Mouse (Mus musculus) embryonic facial prominence, embryonic 15.5 days (tissue): ENCODE measurements around the gene Pigz. TPM values are rescaled to one million over a fixed set of nuclear protein-coding genes. Genes with fewer than 3 reads are reported as not detected.

ENCODE experiments used
- ATAC-seq: fragments of 200-750 bp; cut with Nextera tagmentation; 2 replicates; pipeline ENCODE4 v1.8.0; 2017; ENCODE audit warnings: low read depth, moderate TSS enrichment; ENCODE audit not compliant: insufficient number of reproducible peaks, low FRiP score, low TSS enrichment
- H3K27ac ChIP-seq: fragments of 300-500 bp; sonication (generic); replicated peaks from 2 replicates; pipeline ENCODE4 v1.5.1; 2015; ENCODE audit warnings: mild to moderate bottlenecking, inconsistent platforms
- H3K27me3 ChIP-seq: fragments of 300-500 bp; sonication (generic); 2 replicates; pipeline ENCODE4 v1.6.1; 2015; ENCODE audit warnings: inconsistent platforms
- H3K36me3 ChIP-seq: fragments of 300-500 bp; sonication (generic); 2 replicates; pipeline ENCODE4 v1.6.1; 2015; ENCODE audit warnings: mild to moderate bottlenecking, inconsistent platforms
- H3K4me1 ChIP-seq: fragments of 300-500 bp; sonication (generic); 2 replicates; pipeline ENCODE4 v1.6.1; 2015; ENCODE audit warnings: inconsistent platforms
- H3K4me2 ChIP-seq: fragments of 300-500 bp; sonication (generic); replicated peaks from 2 replicates; pipeline ENCODE4 v1.6.1; 2015; ENCODE audit warnings: mild to moderate bottlenecking, inconsistent platforms
- H3K4me3 ChIP-seq: fragments of 300-500 bp; sonication (generic); replicated peaks from 2 replicates; pipeline ENCODE4 v1.5.1; 2015; ENCODE audit warnings: mild to moderate bottlenecking, inconsistent platforms
- H3K9ac ChIP-seq: fragments of 300-500 bp; sonication (generic); 2 replicates; pipeline ENCODE4 v1.6.1; 2015; ENCODE audit warnings: inconsistent platforms
- H3K9me3 ChIP-seq: fragments of 300-500 bp; sonication (generic); replicated peaks from 2 replicates; pipeline ENCODE4 v1.6.1; 2016; ENCODE audit warnings: inconsistent platforms
- WGBS: fragments of 180-500 bp; shearing (Covaris S2); methylation state at CpG from one replicate; pipeline ENCODE4 v1.1.7; 2015; 5-methylcytosine and 5-hydroxymethylcytosine counted together
- polyA plus RNA-seq: library from polyadenylated mRNA; unstranded; fragments of >200 nt; fragmentation: Nextera tagmentation; extraction: Ambion mirVana; gene quantifications from 2 replicates; pipeline ENCODE4 v1.2.1, GENCODE M21; 2015

The Pigz gene
- polyA plus RNA-seq, 1 experiment from 2014 or later = 1.4 TPM

DNA sequence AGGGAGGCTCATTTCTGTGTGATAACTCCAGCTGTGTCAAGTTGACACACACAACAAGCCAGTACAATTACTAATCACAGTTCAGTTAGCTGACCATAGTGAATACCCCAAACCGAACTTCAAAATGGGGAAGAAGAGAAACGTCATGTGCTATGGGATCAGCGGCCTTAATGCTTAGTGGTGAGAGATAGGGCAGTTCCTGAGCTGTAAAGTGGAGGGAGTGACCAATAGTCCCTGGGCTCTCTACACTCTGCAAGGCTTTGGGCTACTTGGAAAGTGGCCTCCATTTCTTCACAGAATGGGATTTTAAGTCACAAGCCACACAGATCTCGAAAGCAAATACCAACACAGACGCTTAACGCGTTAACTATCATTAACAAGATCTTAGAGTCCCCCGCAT is 13.7 kb downstream of the Pigz start:
- H3K4me2 ChIP-seq = peak overlapping the region; percentile 69
- H3K27me3 ChIP-seq = no peaks in the 10 kb centered on the region
- H3K4me3 ChIP-seq = peak overlapping the region; percentile 97
- peaks cover 37% of the 10 kb centered on the region for H3K4me1 ChIP-seq
- no peak for ATAC-seq
- H3K9ac ChIP-seq = peak overlapping the region; percentile 94
- no peak overlapping the region for H3K27ac ChIP-seq
- H3K9me3 ChIP-seq = no peaks in the 10 kb centered on the region
- H3K36me3 ChIP-seq = peaks cover 19% of the 10 kb centered on the region
- 35% methylated on average over 8 of the region's 8 CpGs for WGBS

GRCm38 (mm10) chr16:31947901-31948316 is 14.3 kb downstream of the Pigz start:
- Histone ChIP-seq H3K4me1 (peaks cover 37% of the 10 kb centered on the region), H3K4me3 (peak overlapping the region; percentile 97), H3K9ac (peak overlapping the region; percentile 94), H3K9me3 (no peaks in the 10 kb centered on the region), H3K4me2 (peak overlapping the region; percentile 69), H3K27me3 (no peaks in the 10 kb centered on the region), H3K36me3 (peaks cover 23% of the 10 kb centered on the region), H3K27ac (peak overlapping the region; percentile 90)
- 0% methylated on average over 38 of the region's 38 CpGs for WGBS
- ATAC-seq = no peak; the same call in 1 of the 2 replicates

- Histone ChIP-seq H3K27ac (peak within 1 kb of the TSS; percentile 90), H3K9ac (peak within 1 kb of the TSS; percentile 94), H3K9me3 (no peaks in the 10 kb centered on the region), H3K4me3 (peak within 1 kb of the TSS; percentile 97), H3K27me3 (no peaks in the 10 kb centered on the region), H3K36me3 (peaks cover 23% of the 10 kb centered on the region), H3K4me2 (peak within 1 kb of the TSS; percentile 79), H3K4me1 (peaks cover 37% of the 10 kb centered on the region)
- WGBS = under 1% methylated on average over 55 of the region's 55 CpGs
- peak; percentile 86 for ATAC-seq
Observed at GRCm38 (mm10) chr16:31948345-31948774, 14.7 kb downstream of the Pigz start, which contains the start of the genes 0610012G03Rik and Ncbp2. Gene 0610012G03Rik (minus strand): TSS chr16:31948494. Gene Ncbp2 (plus strand): TSS chr16:31948513.

DNA sequence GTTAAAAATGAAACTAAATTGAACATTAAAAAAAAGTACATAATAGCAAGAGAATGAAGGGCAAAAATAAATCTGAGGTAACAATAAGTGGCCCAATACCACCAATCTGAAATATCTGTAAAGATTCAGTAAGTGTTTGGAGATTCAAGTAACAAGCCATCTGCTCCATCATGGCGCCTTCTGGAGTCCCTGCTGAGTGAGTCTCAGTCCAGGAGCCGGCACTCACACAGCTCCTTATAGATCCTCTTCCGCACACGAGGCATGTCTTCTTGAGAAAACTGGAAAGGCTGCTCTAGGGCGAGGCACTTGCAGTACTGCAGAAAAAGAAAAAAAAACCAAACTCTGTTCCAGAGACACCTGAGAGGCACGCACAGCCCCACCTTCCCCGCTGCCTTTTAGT is 29.6 kb downstream of the Pigz start:
- Histone ChIP-seq H3K4me2 (no peak overlapping the region), H3K27me3 (no peaks in the 10 kb centered on the region), H3K4me1 (no peaks in the 10 kb centered on the region), H3K27ac (no peak overlapping the region), H3K4me3 (no peak overlapping the region), H3K9me3 (no peaks in the 10 kb centered on the region), H3K9ac (no peak overlapping the region), H3K36me3 (peaks cover 74% of the 10 kb centered on the region)
- no peak for ATAC-seq
- WGBS = 81% methylated on average over 7 of the region's 7 CpGs

GRCm38 (mm10) chr16:31975258-31975657 is 41.6 kb downstream of the Pigz start:
- Histone ChIP-seq H3K27ac (no peak overlapping the region), H3K4me2 (no peak overlapping the region), H3K36me3 (peaks cover 54% of the 10 kb centered on the region), H3K27me3 (no peaks in the 10 kb centered on the region), H3K4me3 (no peak overlapping the region), H3K9me3 (no peaks in the 10 kb centered on the region), H3K9ac (no peak overlapping the region), H3K4me1 (no peaks in the 10 kb centered on the region)
- 83% methylated on average over 4 of the region's 4 CpGs for WGBS
- no peak for ATAC-seq

GRCm38 (mm10) chr16:31979501-31979900 is 45.9 kb downstream of the Pigz start:
- WGBS = 94% methylated on average over 3 of the region's 3 CpGs

GRCm38 (mm10) chr16:31980946-31981345 is 47.3 kb downstream of the Pigz start:
- Histone ChIP-seq H3K36me3 (peaks cover 44% of the 10 kb centered on the region), H3K27ac (no peak overlapping the region), H3K9ac (no peak overlapping the region), H3K4me2 (no peak overlapping the region), H3K4me1 (no peaks in the 10 kb centered on the region), H3K9me3 (no peaks in the 10 kb centered on the region), H3K27me3 (no peaks in the 10 kb centered on the region), H3K4me3 (no peak overlapping the region)
- 77% methylated on average over 5 of the region's 5 CpGs for WGBS
- no peak for ATAC-seq

More at GRCm38 (mm10) chr16:31979501-31979900, 45.9 kb downstream of the Pigz start:
- no peaks in the 10 kb centered on the region for H3K4me1 ChIP-seq
- ATAC-seq = no peak
- peaks cover 49% of the 10 kb centered on the region for H3K36me3 ChIP-seq
- H3K9ac ChIP-seq = no peak overlapping the region
- no peak overlapping the region for H3K4me3 ChIP-seq
- H3K9me3 ChIP-seq = no peaks in the 10 kb centered on the region
- no peak overlapping the region for H3K27ac ChIP-seq
- no peak overlapping the region for H3K4me2 ChIP-seq
- no peaks in the 10 kb centered on the region for H3K27me3 ChIP-seq

DNA sequence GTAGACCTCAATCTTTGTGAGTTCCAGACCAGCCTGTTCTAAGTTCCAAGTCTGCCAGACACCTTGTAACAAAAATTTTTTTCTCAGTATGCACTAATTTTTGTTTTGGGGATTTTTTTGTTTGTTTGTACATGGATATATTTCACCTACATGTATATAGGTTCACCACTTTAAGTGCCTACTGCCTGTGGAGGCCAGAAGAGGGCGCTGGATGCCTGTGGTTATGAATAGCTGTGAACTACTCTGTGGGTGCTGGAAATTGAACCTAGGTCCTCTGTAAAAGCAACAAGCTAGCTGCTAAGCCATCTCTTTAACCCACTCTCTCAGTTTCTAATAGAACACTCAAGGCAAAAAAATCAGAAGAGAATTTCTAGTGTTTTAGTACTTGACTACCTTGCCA is 58.4 kb downstream of the Pigz start:
- WGBS = 45% methylated on average over 1 of the region's 1 CpGs
- no peak overlapping the region for H3K4me2 ChIP-seq
- ATAC-seq = no peak
- no peaks in the 10 kb centered on the region for H3K9me3 ChIP-seq
- H3K27me3 ChIP-seq = no peaks in the 10 kb centered on the region
- no peak overlapping the region for H3K27ac ChIP-seq
- peaks cover 40% of the 10 kb centered on the region for H3K36me3 ChIP-seq
- H3K4me3 ChIP-seq = no peak overlapping the region
- H3K4me1 ChIP-seq = no peaks in the 10 kb centered on the region
- no peak overlapping the region for H3K9ac ChIP-seq

DNA sequence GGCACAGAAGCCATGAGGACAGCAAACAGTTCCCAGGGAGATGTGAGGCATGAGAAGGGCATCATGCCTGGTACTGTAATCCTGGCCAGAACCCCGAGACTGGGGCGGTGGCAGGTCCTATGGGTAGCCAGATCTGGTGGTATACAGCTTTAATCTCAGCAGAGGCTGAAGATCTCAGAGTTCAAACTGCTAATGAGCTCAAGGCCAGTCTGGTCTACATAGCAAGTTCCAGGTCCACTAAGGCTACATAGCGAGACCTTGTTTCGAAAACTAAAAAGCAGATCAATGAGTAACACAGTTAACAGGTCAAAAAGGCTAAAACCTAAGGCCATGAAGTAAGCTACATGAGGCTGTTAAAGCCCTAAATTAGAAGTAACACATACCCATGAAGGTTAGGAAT is 59.5 kb downstream of the Pigz start:
- no peak for ATAC-seq
- Histone ChIP-seq H3K36me3 (peaks cover 35% of the 10 kb centered on the region), H3K4me3 (no peak overlapping the region), H3K27me3 (no peaks in the 10 kb centered on the region), H3K27ac (no peak overlapping the region), H3K4me2 (no peak overlapping the region), H3K9ac (no peak overlapping the region), H3K4me1 (no peaks in the 10 kb centered on the region), H3K9me3 (no peaks in the 10 kb centered on the region)
- WGBS = 95% methylated on average over 4 of the region's 4 CpGs

DNA sequence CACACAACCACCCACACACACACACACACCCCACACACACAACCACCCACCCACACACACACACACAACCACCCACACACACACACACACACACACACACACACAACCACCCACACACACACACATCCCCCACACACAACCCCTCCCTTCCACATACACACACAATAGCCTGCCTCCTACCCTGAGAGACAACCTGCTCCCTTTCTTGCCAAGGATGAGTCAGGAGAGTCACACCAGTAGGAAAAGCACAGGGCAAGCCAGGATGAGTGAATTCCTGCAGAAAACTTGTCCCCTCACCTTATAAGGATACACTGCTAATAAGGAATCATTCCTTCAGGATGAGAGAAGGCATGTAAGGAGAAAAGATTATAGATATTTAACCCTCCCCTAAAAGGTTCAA is 60.3 kb downstream of the Pigz start:
- no peak overlapping the region for H3K4me3 ChIP-seq
- peaks cover 33% of the 10 kb centered on the region for H3K36me3 ChIP-seq
- no peaks in the 10 kb centered on the region for H3K9me3 ChIP-seq
- H3K9ac ChIP-seq = no peak overlapping the region
- no peak overlapping the region for H3K27ac ChIP-seq
- no peaks in the 10 kb centered on the region for H3K27me3 ChIP-seq
- H3K4me1 ChIP-seq = no peaks in the 10 kb centered on the region
- H3K4me2 ChIP-seq = no peak overlapping the region
- ATAC-seq = no peak
